Mouse (Mus musculus): ENCODE measurements around the gene Fam227b. TPM values are rescaled to one million over a fixed set of nuclear protein-coding genes. Genes with fewer than 3 reads are reported as not detected.

The Fam227b gene
- polyA plus RNA-seq, 1 experiment from 2014 or later, result not detected

DNA sequence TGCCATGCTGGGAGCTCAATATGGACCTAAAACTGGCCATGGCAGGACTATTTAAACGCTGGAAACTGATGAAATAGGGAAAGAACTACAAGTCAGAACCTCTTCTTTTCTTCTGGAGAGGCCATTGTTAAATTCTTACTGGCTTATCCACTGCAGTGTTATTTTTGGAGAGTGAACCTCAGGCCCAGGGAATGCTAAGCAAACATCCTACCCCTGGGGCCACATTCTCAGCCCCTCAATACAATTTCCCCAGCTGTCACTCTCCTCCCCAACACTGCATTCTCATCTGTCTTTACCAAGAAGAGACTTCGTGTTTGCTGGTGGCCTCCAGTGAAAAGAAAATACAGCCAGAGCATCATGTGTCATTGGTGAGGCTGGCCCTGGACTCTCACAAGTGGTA lies 87.0 kb downstream of the Fam227b start:
- Histone ChIP-seq H3K9ac (ENCODE audit: low read depth, low read length) (no peak overlapping the region), H3K27me3 (ENCODE audit: insufficient read depth, low read length) (no peaks in the 10 kb centered on the region), H3K27ac (no peak overlapping the region), H3K36me3 (ENCODE audit: insufficient read depth, low read length) (no peaks in the 10 kb centered on the region), H3K4me3 (replicated peaks; ENCODE audit: low read depth, low read length) (no peak overlapping the region), H3K4me1 (replicated peaks; ENCODE audit: insufficient read depth, low read length) (no peaks in the 10 kb centered on the region), H3K4me2 (ENCODE audit: low read length) (no peak overlapping the region), H3K9me3 (replicated peaks; ENCODE audit: low read length) (no peaks in the 10 kb centered on the region)
- DNase-seq (ENCODE audit: low spot score) (no peak), ATAC-seq (replicated peaks; ENCODE audit: low FRiP score, low read depth) (no peak)
- TF ChIP-seq CTCF (IDR thresholded peaks at IDR 0.05; ENCODE audit: low read depth), result no peak
- 20% methylated on average over 2 of the region's 2 CpGs for WGBS

DNA sequence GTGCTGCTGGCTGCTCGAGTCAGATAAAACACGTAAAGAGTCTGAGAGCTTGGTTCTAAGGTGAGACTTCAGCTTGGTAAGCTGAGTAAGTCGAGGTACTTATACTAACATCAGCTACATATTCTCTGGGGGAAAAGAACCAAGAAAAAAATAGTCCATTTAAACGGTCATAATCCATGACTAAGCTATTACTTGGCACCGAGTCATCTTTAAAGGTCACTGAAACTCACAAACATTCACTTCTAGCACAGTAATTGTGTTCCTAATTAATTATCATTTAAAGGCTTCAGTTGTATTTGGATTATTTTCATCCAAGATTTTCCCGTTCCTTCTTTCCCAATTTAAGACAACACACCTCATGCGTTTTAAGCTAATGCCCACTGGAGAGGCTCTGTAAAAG lies 88.9 kb downstream of the Fam227b start:
- no peaks in the 10 kb centered on the region for H3K27me3 ChIP-seq (ENCODE audit: insufficient read depth, low read length)
- DNase-seq (ENCODE audit: low spot score) (no peak), ATAC-seq (replicated peaks; ENCODE audit: low FRiP score, low read depth) (no peak)
- H3K4me3 ChIP-seq (replicated peaks; ENCODE audit: low read depth, low read length), result no peak overlapping the region
- no peak overlapping the region for H3K27ac ChIP-seq
- 59% methylated on average over 7 of the region's 7 CpGs for WGBS
- no peaks in the 10 kb centered on the region for H3K9me3 ChIP-seq (replicated peaks; ENCODE audit: low read length)
- no peaks in the 10 kb centered on the region for H3K36me3 ChIP-seq (ENCODE audit: insufficient read depth, low read length)
- no peak overlapping the region for H3K4me2 ChIP-seq (ENCODE audit: low read length)
- H3K9ac ChIP-seq (ENCODE audit: low read depth, low read length), result no peak overlapping the region
- TF ChIP-seq CTCF (IDR thresholded peaks at IDR 0.05; ENCODE audit: low read depth), result no peak
- no peaks in the 10 kb centered on the region for H3K4me1 ChIP-seq (replicated peaks; ENCODE audit: insufficient read depth, low read length)

DNA sequence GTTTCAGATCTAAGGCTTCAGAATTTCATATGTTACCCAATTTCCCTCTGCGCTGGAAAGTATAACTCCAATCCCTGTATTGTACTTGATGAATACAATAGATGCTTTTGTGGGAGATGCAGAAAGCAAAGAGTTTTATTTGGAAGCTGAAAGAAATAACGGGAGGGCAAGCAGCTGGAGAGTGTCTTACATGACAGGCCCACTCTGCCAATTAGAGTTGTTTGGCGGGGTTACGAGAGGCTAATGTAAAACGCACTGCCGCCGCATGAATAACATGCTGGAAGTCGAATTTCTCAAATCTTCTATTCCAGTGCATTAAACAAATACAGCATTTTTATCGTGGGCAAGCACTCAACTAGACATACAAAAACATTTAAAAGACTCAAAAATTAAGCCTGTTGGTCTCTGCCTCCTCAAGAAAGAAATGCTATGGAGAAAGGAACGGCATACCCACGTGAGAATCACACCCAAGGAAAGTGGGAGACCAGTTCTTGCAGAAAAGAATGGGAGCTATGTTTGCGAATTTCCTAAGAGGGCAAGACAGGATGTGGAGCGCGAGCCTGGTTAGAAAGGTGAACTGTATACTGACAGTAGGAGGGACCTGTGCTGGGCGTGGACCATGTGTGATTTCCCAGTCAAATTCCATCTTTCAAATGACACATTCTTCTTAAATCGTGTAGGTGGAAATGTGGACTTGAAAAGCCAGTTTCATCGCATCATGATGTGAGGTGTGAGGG lies 90.6 kb downstream of the Fam227b start:
- no peak overlapping the region for H3K27ac ChIP-seq
- no peaks in the 10 kb centered on the region for H3K36me3 ChIP-seq (ENCODE audit: insufficient read depth, low read length)
- ATAC-seq (replicated peaks; ENCODE audit: low FRiP score, low read depth) (no peak), DNase-seq (ENCODE audit: low spot score) (peak; percentile 44)
- 43% methylated on average over 17 of the region's 17 CpGs for WGBS
- no peak overlapping the region for H3K4me2 ChIP-seq (ENCODE audit: low read length)
- H3K9ac ChIP-seq (ENCODE audit: low read depth, low read length), result no peak overlapping the region
- no peaks in the 10 kb centered on the region for H3K9me3 ChIP-seq (replicated peaks; ENCODE audit: low read length)
- TF ChIP-seq CTCF (IDR thresholded peaks at IDR 0.05; ENCODE audit: low read depth), result no peak
- H3K27me3 ChIP-seq (ENCODE audit: insufficient read depth, low read length), result no peaks in the 10 kb centered on the region
- no peak overlapping the region for H3K4me3 ChIP-seq (replicated peaks; ENCODE audit: low read depth, low read length)
- no peaks in the 10 kb centered on the region for H3K4me1 ChIP-seq (replicated peaks; ENCODE audit: insufficient read depth, low read length)

DNA sequence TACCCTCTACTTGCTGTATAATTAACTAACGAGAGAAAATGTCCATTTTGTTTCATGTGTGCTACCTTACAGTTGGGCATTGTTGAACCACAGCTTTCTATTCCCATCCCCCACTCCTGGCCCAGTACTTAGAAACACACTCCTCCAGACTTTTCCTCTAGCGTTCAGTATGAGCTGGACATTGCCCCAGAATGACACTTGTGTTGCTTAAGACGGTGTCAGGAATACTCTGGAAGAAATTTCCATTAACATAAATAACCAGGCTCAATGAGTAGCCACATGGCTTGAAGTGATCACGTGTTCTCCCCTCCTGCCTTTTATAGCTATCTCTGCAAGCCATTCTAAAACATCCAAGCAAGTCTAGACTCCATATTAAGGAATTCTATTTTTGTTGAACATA lies 91.2 kb downstream of the Fam227b start:
- 40% methylated on average over 4 of the region's 4 CpGs for WGBS
- H3K27me3 ChIP-seq (ENCODE audit: insufficient read depth, low read length), result no peaks in the 10 kb centered on the region
- TF ChIP-seq CTCF (IDR thresholded peaks at IDR 0.05; ENCODE audit: low read depth), result no peak
- H3K36me3 ChIP-seq (ENCODE audit: insufficient read depth, low read length), result no peaks in the 10 kb centered on the region
- H3K4me3 ChIP-seq (replicated peaks; ENCODE audit: low read depth, low read length), result no peak overlapping the region
- ATAC-seq (replicated peaks; ENCODE audit: low FRiP score, low read depth) (peak; percentile 52; the same call in 1 of the 2 replicates), DNase-seq (ENCODE audit: low spot score) (peak; percentile 57)
- no peak overlapping the region for H3K9ac ChIP-seq (ENCODE audit: low read depth, low read length)
- H3K9me3 ChIP-seq (replicated peaks; ENCODE audit: low read length), result no peaks in the 10 kb centered on the region
- no peak overlapping the region for H3K4me2 ChIP-seq (ENCODE audit: low read length)
- H3K27ac ChIP-seq, result no peak overlapping the region
- no peaks in the 10 kb centered on the region for H3K4me1 ChIP-seq (replicated peaks; ENCODE audit: insufficient read depth, low read length)

DNA sequence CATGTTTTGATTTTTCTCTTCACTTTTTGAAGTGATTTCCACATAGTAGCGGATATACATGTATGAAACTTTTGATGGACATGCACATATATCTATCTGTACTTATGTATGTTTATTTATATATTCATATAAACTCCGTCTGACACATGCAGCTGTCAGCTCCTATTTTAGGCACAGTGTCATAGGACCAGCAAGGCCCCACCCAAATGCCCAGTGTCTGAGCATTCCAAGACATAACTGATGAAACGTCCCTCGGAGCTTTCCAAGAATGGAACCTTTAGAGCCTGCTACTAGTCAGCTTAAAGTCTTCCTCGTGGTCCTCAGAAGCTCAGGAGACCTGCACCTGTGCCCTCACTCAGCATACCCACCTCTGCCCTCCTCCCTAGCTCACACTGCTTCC lies 98.1 kb downstream of the Fam227b start:
- DNase-seq (ENCODE audit: low spot score), result no peak
- H3K4me1 ChIP-seq (replicated peaks; ENCODE audit: insufficient read depth, low read length), result no peaks in the 10 kb centered on the region
- H3K9me3 ChIP-seq (replicated peaks; ENCODE audit: low read length), result no peaks in the 10 kb centered on the region
- no peak overlapping the region for H3K4me3 ChIP-seq (replicated peaks; ENCODE audit: low read depth, low read length)
- no peak for TF ChIP-seq CTCF (IDR thresholded peaks at IDR 0.05; ENCODE audit: low read depth)
- no peaks in the 10 kb centered on the region for H3K27me3 ChIP-seq (ENCODE audit: insufficient read depth, low read length)
- H3K36me3 ChIP-seq (ENCODE audit: insufficient read depth, low read length), result no peaks in the 10 kb centered on the region
- H3K27ac ChIP-seq, result no peak overlapping the region
- H3K4me2 ChIP-seq (ENCODE audit: low read length), result no peak overlapping the region
- no peak overlapping the region for H3K9ac ChIP-seq (ENCODE audit: low read depth, low read length)
- 59% methylated on average over 5 of the region's 5 CpGs for WGBS
- no peak for ATAC-seq (replicated peaks; ENCODE audit: low FRiP score, low read depth)

DNA sequence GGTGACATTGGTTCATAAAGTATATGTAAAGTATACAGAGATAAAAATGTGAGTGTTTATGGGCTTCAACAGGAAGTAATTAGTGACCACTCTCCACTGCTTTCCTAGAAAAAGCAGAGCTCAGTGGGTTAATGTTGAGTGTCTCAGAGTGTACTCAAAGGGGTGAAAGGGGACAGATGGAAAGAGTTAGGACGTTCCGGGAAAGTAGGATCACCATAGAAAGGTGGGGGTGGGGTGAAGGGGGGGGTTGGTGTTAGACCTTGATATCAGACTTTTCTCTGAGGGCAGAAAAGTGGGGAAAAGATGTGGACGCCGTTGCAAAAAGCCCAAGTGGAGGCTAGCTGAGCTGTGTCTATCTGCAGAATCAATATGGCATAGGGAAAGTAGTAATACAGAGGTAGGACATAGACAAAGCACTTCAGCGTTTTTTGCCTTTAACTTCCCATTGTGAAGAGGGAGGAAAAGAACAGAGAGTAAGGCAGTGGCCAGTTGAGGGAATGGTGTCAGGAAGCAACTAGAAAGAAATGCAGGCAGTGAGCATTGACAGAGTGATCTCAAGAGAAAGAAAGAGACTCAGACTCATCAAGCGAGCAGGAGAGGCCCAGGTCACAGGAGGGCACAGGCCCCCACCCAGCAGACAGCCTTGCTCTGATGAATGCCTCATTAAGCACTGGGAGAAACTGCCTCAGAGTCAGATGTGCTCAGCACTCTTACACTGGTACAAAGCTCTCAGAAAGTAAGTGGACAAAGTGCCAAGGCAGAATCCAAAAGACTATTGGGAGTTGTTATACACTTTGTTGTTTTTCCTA lies 98.9 kb downstream of the Fam227b start:
- Histone ChIP-seq H3K36me3 (ENCODE audit: insufficient read depth, low read length) (no peaks in the 10 kb centered on the region), H3K4me3 (replicated peaks; ENCODE audit: low read depth, low read length) (no peak overlapping the region), H3K9me3 (replicated peaks; ENCODE audit: low read length) (no peaks in the 10 kb centered on the region), H3K27me3 (ENCODE audit: insufficient read depth, low read length) (no peaks in the 10 kb centered on the region), H3K9ac (ENCODE audit: low read depth, low read length) (no peak overlapping the region), H3K4me1 (replicated peaks; ENCODE audit: insufficient read depth, low read length) (no peaks in the 10 kb centered on the region), H3K4me2 (ENCODE audit: low read length) (no peak overlapping the region), H3K27ac (no peak overlapping the region)
- 0 out of 2 replicates have a peak, but pooled peaks have one; percentile 59 for ATAC-seq (replicated peaks; ENCODE audit: low FRiP score, low read depth)
- DNase-seq (ENCODE audit: low spot score), result peak; percentile 45
- 18% methylated on average over 6 of the region's 6 CpGs for WGBS
- TF ChIP-seq CTCF (IDR thresholded peaks at IDR 0.05; ENCODE audit: low read depth), result no peak
